Mouse (Mus musculus): ENCODE results near the gene Spint3. TPM values are rescaled to one million over a fixed set of nuclear protein-coding genes. Genes with fewer than 3 reads are reported as not detected.

Spint3 gene
- total RNA-seq, 2 experiments from 2014 or later, result not detected

GRCm38 (mm10) chr2:164544454-164545097, 28.7 kb downstream of the Spint3 start:
- intact Hi-C loops (cut with DNase I), result no loop called here
- DNase-seq (ENCODE audit: extremely low spot score in 1 of 2, low spot score in 2 of 2), result no peak
- TF ChIP-seq CTCF (IDR thresholded peaks at IDR 0.05), result no peak
- Histone ChIP-seq H3K27ac (no peak overlapping the region), H3K4me3 (no peak overlapping the region)

GRCm38 (mm10) chr2:164543745-164544144, 29.5 kb downstream of the Spint3 start:
- H3K4me3 ChIP-seq, result no peak overlapping the region
- intact Hi-C loops (cut with DNase I), result no loop called here
- no peak for TF ChIP-seq CTCF (IDR thresholded peaks at IDR 0.05)
- DNase-seq (ENCODE audit: extremely low spot score in 1 of 2, low spot score in 2 of 2), result no peak
- no peak overlapping the region for H3K27ac ChIP-seq

GRCm38 (mm10) chr2:164542598-164542997, 30.7 kb downstream of the Spint3 start:
- intact Hi-C loops (cut with DNase I), result loop anchor here (1.0 kb wide), 1 partner anchor 16 kb away; no protein-coding TSS in a partner anchor
- H3K4me3 ChIP-seq, result no peak overlapping the region
- no peak for TF ChIP-seq CTCF (IDR thresholded peaks at IDR 0.05)
- H3K27ac ChIP-seq, result no peak overlapping the region
- no peak for DNase-seq (ENCODE audit: extremely low spot score in 1 of 2, low spot score in 2 of 2)

- no peak overlapping the region for H3K27ac ChIP-seq
These were observed 31.1 kb downstream of the Spint3 start for GRCm38 (mm10) chr2:164542132-164542531.

GRCm38 (mm10) chr2:164540652-164541427, 32.4 kb downstream of the Spint3 start:
- H3K4me3 ChIP-seq, result no peak overlapping the region
- intact Hi-C loops (cut with DNase I), result no loop called here
- TF ChIP-seq CTCF (IDR thresholded peaks at IDR 0.05), result no peak
- DNase-seq (ENCODE audit: extremely low spot score in 1 of 2, low spot score in 2 of 2), result no peak
- H3K27ac ChIP-seq, result no peak overlapping the region

More at GRCm38 (mm10) chr2:164542132-164542531, 31.1 kb downstream of the Spint3 start:
- intact Hi-C loops (cut with DNase I), result loop anchor here (1.0 kb wide), 1 partner anchor 16 kb away; no protein-coding TSS in a partner anchor
- TF ChIP-seq CTCF (IDR thresholded peaks at IDR 0.05), result no peak
- no peak overlapping the region for H3K4me3 ChIP-seq
- DNase-seq (ENCODE audit: extremely low spot score in 1 of 2, low spot score in 2 of 2), result peak; percentile 56 to 75

- TF ChIP-seq CTCF (IDR thresholded peaks at IDR 0.05), result no peak
- H3K27ac ChIP-seq, result no peak overlapping the region
- H3K4me3 ChIP-seq, result no peak overlapping the region
- no peak for DNase-seq (ENCODE audit: extremely low spot score in 1 of 2, low spot score in 2 of 2)
- intact Hi-C loops (cut with DNase I), result no loop called here
These were observed 36.3 kb downstream of the Spint3 start for GRCm38 (mm10) chr2:164537003-164537402.

GRCm38 (mm10) chr2:164534315-164534714, 38.9 kb downstream of the Spint3 start:
- intact Hi-C loops (cut with DNase I), result no loop called here
- no peak overlapping the region for H3K27ac ChIP-seq
- DNase-seq (ENCODE audit: extremely low spot score in 1 of 2, low spot score in 2 of 2), result no peak
- TF ChIP-seq CTCF (IDR thresholded peaks at IDR 0.05), result no peak
- no peak overlapping the region for H3K4me3 ChIP-seq

GRCm38 (mm10) chr2:164531169-164531568, 42.1 kb downstream of the Spint3 start:
- Histone ChIP-seq H3K27ac (no peak overlapping the region), H3K4me3 (no peak overlapping the region)
- DNase-seq (ENCODE audit: extremely low spot score in 1 of 2, low spot score in 2 of 2), result peak; percentile 70 to 75
- peak; percentile 100 for TF ChIP-seq CTCF (IDR thresholded peaks at IDR 0.05)
- intact Hi-C loops (cut with DNase I), result no loop called here

GRCm38 (mm10) chr2:164528557-164528956, 44.7 kb downstream of the Spint3 start:
- no peak for TF ChIP-seq CTCF (IDR thresholded peaks at IDR 0.05)
- DNase-seq (ENCODE audit: extremely low spot score in 1 of 2, low spot score in 2 of 2), result no peak
- intact Hi-C loops (cut with DNase I), result no loop called here
- Histone ChIP-seq H3K27ac (no peak overlapping the region), H3K4me3 (no peak overlapping the region)

GRCm38 (mm10) chr2:164523301-164523773, 49.9 kb downstream of the Spint3 start:
- intact Hi-C loops (cut with DNase I), result no loop called here
- Histone ChIP-seq H3K4me3 (no peak overlapping the region), H3K27ac (no peak overlapping the region)
- DNase-seq (ENCODE audit: extremely low spot score in 1 of 2, low spot score in 2 of 2), result no peak
- no peak for TF ChIP-seq CTCF (IDR thresholded peaks at IDR 0.05)

GRCm38 (mm10) chr2:164522280-164522679, 51.0 kb downstream of the Spint3 start:
- H3K4me3 ChIP-seq, result no peak overlapping the region
- no peak overlapping the region for H3K27ac ChIP-seq
- intact Hi-C loops (cut with DNase I), result no loop called here
- DNase-seq (ENCODE audit: extremely low spot score in 1 of 2, low spot score in 2 of 2), result no peak
- no peak for TF ChIP-seq CTCF (IDR thresholded peaks at IDR 0.05)

- no peak overlapping the region for H3K4me3 ChIP-seq
- intact Hi-C loops (cut with DNase I), result loop anchor here (2.0 kb wide), 1 partner anchor 105 kb away; no protein-coding TSS in a partner anchor
- no peak overlapping the region for H3K27ac ChIP-seq
- TF ChIP-seq CTCF (IDR thresholded peaks at IDR 0.05), result no peak
- DNase-seq (ENCODE audit: extremely low spot score in 1 of 2, low spot score in 2 of 2), result no peak
These were observed 51.4 kb downstream of the Spint3 start for GRCm38 (mm10) chr2:164521841-164522240.
